Mouse (Mus musculus): ENCODE measurements around the gene Commd1.

The Commd1 gene

DNA sequence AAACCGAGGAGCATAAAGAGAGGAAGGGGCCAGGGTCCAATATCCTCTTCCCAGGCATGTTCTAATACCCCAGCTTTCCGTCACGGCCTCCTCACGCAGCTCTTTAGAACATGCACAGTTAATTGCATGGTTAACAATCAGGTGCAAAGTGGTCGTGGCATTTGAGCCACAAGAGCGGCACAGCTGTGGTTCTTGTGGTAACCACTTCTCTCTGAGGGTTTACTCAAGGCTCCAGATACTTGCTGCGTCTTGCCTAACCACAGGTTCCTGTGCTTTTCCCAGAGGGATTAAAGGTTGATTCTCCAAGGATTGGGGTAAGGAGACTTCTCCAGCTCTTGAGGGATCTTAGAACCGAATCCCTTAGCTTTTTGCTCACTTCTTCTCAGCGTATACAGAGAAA, 90.9 kb downstream of the Commd1 start:
- DNase-seq (ENCODE audit: low read depth, low spot score) = no peak

DNA sequence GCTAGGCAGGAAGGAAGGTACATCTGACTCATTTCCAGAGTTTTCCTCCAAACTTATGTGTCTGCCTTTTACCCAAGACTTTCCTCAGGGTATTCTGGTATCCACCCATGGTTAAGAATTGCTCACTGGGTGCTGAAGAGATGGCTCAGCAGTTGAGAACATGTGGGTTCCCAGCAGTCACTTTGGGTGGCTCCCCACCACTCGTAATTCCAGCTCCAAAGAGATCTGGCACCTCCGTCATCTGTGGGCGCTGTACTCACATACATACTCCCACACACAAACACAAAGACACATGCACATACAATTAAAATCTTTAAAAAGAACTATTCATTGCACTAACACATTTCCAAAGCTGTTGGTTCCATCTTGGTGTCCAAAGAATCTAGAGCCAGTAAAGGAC, 93.0 kb downstream of the Commd1 start:
- DNase-seq (ENCODE audit: low read depth, low spot score) = no peak

DNA sequence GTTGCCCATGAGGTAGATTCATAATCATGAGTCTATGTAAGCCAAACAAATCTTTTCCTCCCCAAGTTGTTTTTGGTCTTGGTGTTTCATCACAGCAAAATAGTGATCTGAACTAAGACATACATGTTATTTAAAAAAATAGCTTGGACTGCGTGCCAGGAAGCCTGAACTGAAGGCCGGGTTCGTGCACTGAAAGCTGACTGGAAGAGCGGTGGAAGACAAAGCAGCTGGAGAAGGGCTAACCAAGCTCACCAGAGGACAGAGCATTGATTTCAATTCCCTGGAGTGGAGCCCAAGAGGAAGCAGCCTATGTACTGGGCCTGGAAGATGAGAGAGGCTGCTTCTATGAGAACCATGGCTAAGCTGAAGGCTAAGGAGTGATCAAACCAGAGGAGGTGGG, 95.2 kb downstream of the Commd1 start:
- DNase-seq (ENCODE audit: low read depth, low spot score) = no peak

DNA sequence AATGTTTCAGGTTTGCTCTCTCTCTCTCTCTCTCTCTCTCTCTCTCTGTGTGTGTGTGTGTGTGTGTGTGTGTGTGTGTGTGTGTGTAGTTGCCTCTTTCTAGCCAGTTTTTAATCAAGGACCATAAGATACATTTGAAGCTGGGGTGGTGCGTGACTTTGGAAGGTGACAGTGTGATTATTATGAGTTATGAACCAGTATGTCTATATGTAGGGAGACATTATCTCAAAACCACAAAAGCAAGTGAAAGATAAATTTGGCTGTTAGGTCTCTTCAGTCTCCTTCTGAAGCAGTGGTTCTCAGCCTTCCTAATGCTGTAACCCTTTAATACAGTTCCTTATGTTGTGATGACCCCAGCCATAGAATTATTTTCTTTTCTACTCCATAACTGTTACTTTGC, 96.8 kb downstream of the Commd1 start:
- no peak for DNase-seq (ENCODE audit: low read depth, low spot score)

DNA sequence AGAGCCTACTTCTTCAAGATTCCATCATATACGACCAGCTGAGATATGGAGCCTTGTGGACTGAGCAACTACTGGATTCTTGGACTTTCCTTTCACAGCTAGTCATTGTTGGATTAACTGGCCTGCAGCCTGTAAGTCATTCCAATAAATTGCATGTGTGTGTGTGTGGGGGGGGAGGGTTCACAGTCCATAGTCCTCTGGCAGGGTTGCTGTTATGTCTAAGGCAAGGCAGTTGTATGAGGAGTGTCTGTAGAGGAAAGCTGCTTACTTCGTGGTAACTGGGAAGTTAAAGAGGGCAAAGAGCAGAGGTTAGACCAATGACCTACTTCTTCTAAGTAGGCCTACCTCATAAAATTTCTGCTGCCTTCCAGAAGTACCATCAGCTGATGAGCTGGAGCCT, 98.5 kb downstream of the Commd1 start:
- no peak for DNase-seq (ENCODE audit: low read depth, low spot score)

DNA sequence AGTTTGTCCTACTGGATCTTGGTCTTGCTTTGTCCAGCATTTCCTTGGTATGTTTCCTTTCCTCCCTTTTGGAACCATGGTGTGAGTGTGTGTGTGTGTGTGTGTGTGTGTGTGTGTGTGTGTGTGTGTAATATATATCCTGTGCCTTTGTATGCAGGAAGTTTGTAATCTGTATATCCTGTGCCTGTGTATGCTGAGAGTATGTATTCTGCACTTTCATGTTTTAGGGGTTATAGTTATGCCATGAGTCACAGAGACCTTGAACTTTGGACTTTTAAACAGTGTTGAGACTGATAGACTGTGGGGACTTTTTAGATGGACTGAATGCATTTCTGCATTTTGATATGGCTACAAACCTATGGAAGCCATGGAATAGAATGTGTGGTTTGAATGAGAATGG, 99.3 kb downstream of the Commd1 start:
- DNase-seq (ENCODE audit: low read depth, low spot score) = no peak

DNA sequence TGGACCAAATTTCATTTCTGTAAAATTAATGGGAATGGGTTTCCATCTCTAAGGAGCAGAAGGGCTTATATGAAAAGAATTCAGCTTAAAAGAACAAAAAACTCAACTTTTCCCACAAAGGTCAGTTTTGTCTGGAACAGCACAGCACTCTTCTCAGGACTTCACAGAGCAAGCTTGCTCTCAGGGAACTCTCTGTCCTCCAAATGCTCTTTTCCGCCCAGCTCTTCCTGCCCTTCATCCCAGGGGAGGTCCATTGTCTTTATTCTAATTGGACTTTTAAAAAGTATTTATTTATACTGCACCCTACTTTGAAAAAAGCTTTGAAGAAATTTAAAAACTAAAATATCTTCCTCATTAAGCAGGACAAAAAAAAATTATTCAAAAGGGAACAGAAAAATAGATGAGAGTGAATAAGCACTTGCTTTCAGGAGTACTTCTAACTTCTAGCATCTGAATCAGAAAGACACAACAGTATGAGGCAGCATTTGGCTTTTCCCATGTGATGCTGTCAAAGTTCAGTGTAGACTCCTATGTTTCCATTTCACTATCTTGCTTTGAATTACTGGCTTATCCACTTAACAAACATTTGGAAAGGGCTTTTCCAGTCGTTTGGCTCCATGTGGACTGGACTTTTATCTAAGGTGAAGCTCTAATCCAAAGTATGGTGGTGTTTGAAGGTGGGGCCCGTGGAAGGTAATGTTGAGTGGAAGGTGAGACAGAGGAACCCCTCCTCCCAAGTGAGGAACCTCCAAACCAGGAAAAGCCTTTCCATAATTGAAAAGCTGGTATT, 101.6 kb downstream of the Commd1 start:
- no peak for DNase-seq (ENCODE audit: low read depth, low spot score)

DNA sequence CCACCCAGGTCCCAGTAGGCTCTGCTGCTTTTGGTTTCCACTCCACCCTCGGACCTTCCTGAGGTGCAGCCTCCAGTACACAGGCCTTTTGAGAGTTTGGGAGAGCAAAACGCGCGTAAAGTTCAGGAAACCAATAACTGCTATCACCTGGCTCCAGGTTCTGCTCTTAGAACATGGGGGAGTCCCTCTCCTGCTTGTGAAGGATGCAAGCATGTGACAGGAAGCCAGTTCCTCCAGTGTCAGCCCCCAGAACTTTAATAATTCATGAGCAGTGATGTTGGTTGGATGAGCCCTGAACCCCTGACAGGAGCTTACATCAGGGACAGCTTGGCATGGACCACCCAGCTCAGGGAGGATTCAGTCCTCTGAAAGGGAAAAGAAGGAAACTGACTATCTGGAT, 102.5 kb downstream of the Commd1 start:
- DNase-seq (ENCODE audit: low read depth, low spot score) = no peak

DNA sequence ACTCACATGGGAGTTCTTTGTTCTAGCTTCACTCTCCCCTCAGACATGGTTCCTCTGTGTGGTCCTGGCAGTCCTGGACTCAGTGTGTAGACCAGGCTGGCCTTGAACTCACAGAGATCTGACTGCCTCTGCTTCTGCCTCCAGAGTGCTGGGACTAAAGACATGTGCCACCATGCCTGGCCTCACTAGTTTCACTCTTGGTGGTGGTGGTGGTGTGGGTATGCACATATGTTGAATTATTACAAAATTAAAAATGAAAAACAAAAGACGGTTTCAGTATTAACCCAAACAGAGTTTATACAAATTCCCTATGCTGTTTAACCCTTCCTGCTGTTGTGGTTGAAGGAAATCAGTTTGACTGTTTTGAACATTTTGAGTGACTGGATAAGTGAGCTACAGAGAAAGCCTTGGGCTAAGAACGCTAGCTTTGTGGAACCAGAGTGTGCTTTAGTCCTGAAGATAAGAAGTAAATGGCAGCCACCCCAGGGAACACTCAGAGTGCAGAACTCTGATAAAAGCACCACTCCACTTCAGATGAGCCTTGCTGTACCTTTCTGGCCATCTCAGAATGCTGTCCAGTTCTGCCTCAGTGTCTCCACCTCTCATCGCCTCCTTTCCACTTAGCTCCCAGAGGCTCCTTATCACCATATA, 105.4 kb downstream of the Commd1 start:
- DNase-seq (ENCODE audit: low read depth, low spot score) = no peak

DNA sequence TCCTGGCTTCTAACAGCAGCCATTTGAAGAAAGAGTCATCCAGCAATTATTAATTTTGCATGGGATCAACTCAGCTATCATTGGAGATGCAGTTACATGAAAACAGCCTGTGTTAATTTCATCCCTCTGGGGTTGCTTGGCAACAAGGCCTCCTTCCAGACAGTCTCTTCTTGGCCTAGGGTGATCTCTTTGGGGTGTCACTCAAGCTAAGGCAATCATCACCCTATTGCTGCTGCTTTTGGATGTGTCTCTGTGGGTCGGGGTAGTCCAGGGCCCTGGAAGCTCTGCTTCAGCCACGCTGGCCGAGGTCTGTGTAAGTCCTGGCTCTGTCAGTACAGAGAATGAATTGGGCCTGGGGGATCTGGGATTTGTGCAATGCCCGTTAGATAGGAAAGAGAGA, 106.9 kb downstream of the Commd1 start:
- no peak for DNase-seq (ENCODE audit: low read depth, low spot score)

DNA sequence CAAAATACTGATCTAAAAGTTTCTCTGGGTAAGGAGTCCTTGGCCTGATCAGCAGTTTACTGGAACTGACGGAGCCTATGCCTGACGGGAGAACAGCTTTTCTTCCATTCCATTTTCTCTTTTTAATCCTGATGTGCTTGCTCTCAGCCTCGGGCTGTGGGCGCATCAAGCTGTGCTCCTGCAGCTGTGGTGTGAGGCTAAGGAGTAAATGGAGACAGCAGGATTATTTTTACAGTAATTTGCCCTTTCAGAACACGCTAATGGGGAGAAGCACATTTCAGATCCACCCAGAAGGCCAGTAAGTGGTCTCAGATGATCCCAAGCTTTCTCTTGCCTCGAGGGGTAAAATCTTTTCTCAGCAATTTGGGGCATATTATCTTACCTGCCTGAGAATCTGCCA, 107.4 kb downstream of the Commd1 start:
- no peak for DNase-seq (ENCODE audit: low read depth, low spot score)

DNA sequence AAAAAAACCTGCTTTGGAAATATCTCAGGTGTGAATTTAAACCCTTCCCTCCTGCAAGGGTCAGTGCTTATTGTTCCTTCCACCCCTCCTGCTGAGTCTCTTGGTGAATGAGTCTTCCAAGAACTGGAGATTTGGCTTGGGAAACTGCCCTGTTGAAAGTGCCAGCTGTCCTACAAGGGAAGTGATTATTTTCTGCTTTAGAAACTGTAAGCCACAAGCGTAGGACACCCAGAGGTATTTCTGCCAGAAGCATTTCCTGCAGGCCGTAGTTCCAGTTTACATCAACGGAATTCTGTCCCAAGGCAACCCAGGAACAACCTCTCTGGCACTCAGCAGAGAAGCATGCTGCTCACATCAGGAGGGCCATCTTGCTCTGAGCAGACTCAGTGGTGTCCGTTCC, 108.8 kb downstream of the Commd1 start:
- DNase-seq (ENCODE audit: low read depth, low spot score) = no peak

DNA sequence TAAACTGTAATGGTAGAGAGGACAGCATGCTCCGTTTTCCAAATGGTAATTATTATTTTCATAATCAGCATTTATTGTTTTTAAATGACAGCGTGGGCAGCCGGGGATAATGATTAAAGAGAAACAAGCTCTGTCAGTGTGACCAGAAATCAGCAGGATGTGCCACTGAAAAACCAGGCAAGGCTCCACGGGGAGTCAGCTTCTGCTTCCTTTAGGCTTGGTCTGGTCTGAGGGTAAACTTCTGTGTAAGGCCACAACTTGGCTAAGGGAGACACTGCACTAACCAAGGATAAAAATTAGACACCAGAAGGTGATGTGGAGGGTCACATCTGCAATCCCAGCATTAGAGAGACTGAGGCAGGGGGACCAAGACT, 109.9 kb downstream of the Commd1 start:
- DNase-seq (ENCODE audit: low read depth, low spot score) = no peak

DNA sequence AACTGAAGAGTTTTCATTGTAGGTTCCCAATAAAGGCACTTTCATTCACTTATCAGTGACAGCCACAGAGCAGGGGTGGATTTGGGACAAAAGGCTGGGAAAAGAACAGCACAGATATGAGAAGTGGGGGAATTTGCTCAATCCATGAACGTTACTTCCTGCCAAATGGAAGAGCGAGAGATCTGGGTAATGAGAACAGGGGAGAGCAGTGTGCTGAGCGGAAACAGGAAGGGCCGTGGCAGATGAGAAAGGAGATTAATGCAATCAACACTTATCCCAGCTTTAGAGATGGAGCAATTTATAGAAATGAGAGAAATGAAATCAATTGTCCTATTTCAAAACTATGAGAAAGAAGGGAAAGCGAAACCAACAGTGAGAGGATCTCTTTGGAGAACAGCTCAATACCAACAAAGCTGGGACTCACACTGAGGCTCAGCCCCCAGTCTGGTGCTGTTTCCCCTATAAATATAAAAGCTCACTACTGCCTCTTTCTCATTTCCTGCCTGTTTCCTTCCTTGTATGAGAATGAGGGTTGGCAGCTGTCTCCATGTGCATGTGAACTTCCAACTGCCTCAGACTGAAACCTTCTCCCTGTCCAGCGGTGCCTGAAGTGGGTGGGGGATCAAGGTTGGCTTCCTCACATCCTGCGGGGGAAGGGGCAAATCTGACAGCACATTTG, 110.4 kb downstream of the Commd1 start:
- DNase-seq (ENCODE audit: low read depth, low spot score) = peak; percentile 34

DNA sequence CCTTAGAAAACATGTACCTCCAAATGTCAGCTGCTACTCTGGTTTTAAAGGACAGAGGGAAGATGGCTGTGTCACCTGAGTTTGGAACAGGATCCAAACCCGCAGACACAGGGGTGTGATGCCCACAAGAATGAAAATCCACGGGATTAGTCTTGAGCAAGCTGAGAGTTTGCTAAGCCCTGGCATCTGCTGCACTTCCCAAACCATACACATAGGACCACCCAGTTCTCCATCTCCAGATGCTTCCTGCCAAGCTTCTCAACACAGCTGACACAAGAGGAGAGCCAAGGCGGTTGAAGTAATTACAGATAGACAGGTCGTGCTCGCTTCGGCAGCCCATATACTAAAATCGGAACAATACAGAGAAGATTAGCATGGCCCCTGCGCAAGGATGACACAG, 113.6 kb downstream of the Commd1 start:
- DNase-seq (ENCODE audit: low read depth, low spot score) = no peak

DNA sequence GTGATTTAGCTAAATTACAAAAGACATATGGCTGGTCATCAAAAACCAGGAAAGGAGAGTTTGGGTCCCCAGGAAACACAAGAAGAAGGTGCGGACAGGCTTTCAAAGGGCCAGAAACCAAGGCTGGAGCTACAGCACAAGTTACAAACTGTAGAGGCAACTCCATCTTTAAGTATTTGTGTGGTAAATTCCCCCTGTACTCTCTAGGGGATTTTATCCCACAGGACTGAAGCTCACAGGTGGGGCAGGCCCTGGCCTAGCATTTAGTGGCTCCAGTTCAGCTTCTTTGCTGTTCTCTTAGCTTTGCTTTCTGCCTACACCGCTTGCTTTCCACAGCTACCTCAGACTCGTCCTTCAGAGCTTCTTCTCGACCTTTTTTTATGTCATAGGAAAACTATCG, 114.5 kb downstream of the Commd1 start:
- DNase-seq (ENCODE audit: low read depth, low spot score) = no peak

DNA sequence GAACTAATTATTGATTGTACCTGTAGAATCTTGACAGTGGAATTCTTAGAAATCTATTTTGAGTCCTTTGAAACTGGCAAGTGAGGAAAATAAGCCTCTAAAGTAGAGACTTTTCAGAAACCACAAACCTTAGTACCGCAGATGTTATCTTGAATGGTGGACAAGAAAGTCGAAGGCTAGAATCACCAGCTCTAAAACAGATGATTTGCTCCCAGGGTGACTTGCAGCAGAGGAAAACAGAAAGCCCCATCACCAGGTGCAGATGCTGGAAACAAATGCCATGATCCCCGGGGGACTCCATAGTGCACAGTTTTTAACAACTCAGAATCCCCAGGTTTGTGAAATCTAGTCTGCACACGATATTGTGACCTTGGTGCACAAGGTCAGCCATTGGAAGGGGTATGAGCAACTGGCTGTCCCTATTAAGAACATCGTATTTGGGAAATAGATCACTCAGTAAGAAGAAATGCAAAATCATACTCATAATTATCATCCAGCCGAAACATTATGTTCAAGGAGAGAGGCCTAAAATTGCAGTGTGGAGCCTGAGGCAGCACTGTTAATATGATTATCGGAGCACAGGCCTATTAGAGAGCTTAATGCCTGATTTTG, 116.4 kb downstream of the Commd1 start:
- DNase-seq (ENCODE audit: low read depth, low spot score) = no peak

DNA sequence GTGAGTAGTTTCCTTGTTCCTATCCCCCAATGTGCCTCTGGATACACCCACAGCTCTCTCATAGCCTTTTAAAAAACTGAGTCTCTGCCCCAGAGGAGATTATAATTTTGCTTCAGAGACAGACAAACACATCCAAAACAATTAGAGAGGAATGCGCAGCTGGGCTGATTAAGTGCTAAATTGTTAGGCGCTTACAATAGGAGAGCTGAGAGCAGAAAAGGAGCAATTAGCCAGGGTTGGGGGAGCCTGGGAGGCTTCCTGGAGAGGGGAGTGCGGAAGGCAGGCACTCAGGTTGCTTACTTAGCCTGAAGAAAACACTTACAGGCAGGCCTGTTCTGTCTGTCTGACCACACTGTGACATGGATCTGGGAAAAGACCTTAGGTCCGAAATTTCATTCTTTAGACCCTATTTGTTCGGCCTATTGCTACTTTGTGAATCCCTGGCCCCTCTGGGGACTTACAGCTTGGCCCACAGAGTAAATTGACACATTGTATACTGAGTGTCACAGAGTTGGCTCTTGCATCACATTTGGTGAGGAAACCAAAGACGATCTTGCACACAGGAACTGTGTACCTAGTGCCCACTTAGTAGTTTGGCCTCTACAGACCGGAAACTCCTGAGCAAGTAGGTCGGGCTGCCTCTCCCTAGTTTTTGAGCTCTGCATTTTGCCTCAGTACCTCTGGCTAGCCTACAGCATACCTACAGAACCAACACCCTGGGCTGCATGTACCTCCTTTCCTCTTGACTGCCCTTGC, 117.7 kb downstream of the Commd1 start:
- no peak for DNase-seq (ENCODE audit: low read depth, low spot score)

DNA sequence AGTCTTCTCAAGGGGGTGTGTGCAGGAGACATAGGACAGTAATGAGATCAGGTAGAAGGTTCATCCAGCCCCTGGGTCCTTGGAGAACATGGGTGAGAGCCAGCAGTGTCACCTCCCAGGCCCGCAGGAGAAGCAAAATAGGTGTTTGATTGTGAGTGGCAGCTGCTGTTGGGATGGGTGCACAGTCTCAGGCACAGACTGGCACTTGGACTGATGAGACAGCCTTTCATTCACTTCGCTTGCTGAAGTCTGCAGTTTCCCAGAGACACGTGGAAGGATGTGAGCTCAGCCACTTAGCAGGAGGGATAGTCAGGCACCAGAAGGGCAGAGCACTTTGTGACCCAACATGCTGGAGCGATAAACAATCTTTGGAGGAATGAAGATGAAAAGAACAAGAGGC, 118.6 kb downstream of the Commd1 start:
- DNase-seq (ENCODE audit: low read depth, low spot score) = no peak

DNA sequence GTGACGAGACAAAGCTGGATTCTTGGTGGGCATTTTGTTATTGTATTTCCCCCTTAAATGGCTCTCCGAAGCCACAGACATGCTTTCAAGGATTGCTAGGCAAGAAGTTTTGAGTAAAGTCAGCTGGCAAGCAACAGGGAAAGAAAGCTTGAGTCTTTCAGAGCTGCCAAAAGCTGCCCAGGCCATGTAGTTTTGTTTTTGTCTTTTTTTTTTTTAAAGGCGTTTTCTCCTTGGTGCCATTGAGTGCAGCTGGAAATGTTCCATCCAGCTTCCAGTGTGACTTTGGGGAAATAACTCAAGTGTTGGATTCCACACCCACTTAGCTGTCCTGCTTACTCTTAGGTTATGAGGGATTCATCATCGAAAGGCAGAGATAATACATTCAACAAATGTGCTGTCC, 120.9 kb downstream of the Commd1 start:
- no peak for DNase-seq (ENCODE audit: low read depth, low spot score)

DNA sequence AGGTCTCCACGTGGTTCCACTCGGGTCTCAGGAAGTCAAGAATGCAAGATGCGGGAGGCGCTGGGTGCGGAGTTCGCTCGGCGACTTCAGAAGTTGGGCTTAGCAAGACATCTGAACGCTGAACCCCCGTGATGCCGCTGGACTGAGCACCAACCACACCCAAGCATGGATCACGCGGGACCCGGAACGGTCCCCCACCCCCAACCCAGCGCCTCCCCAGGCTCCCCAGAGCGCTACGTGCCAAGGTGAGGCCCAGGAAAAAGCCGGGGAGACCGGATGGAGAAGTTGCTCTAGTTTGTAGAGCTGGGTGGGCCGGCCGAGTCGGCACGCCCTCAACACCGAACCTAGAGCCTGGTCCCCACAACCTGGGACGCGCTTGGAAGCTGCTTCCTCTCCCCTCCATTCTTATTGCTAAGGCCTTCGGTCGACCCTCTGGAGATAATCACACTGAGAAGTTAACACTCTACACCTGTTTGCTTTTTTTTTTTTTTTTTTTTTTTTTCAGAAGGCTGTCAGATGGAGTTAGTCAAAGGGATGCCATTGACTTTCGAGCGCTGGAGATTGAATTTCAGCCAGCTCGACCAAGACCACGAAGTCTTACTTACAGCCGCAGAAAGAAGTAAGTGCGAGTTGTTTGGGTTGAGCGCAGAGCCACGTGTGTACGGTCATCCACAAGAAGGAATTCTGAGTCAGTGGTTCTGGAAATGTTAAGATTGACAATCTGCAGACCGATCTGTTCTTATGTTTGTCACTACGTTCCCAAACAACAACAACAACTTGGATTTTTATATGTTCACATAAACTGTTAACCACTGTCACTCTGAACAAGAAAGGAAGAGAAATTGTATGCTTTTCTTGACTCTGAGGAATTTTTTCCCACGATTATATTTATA, 121.6 kb downstream of the Commd1 start, which contains the start of gene B3gnt2:
Gene B3gnt2, minus strand, starts transcription at position 627 of the 893 bp plus-strand sequence.
- DNase-seq (ENCODE audit: low read depth, low spot score) = no peak
